Mouse (Mus musculus) limb, embryonic 14.5 days (tissue): ENCODE measurements around the gene Smco3. TPM values are rescaled to one million over a fixed set of nuclear protein-coding genes. Genes with fewer than 3 reads are reported as not detected.

Experiments used
- ATAC-seq: fragments of 200-750 bp; cut with Nextera tagmentation; 2 replicates; pipeline ENCODE4 v1.8.0; 2017; ENCODE audit warnings: low read depth, moderate number of reproducible peaks, moderate TSS enrichment; ENCODE audit not compliant: low FRiP score
- DNase-seq: peaks from one replicate; pipeline ENCODE4 v3.0.0-alpha.2; 2015; ENCODE audit warnings: low spot score
- H3K27ac ChIP-seq: fragments of 300-500 bp; sonication (generic); replicated peaks from 2 replicates; pipeline ENCODE4 v1.5.1; 2014; ENCODE audit warnings: low read depth, mild to moderate bottlenecking, low read length, moderate library complexity, mixed read lengths
- H3K27me3 ChIP-seq: fragments of 300-500 bp; sonication (generic); 2 replicates; pipeline ENCODE4 v1.6.1; 2014; ENCODE audit warnings: low read length, mixed read lengths; ENCODE audit not compliant: control insufficient read depth, insufficient read depth
- H3K36me3 ChIP-seq: fragments of 300-500 bp; sonication (generic); 2 replicates; pipeline ENCODE4 v1.6.1; 2014; ENCODE audit warnings: mild to moderate bottlenecking, low read length, moderate library complexity, mixed read lengths; ENCODE audit not compliant: control insufficient read depth, insufficient read depth
- H3K4me1 ChIP-seq: fragments of 300-500 bp; sonication (generic); 2 replicates; pipeline ENCODE4 v1.6.1; 2014; ENCODE audit warnings: antibody characterized with exemption, low read length, mixed read lengths; ENCODE audit not compliant: control insufficient read depth, insufficient read depth
- H3K4me2 ChIP-seq: fragments of 300-500 bp; sonication (generic); replicated peaks from 2 replicates; pipeline ENCODE4 v1.6.1; 2014; ENCODE audit warnings: low read depth, mild to moderate bottlenecking, low read length, moderate library complexity; ENCODE audit not compliant: severe bottlenecking
- H3K4me3 ChIP-seq: fragments of 300-500 bp; sonication (generic); replicated peaks from 2 replicates; pipeline ENCODE4 v1.5.1; 2014; ENCODE audit warnings: low read length
- H3K9ac ChIP-seq: fragments of 300-500 bp; sonication (generic); 2 replicates; pipeline ENCODE4 v1.6.1; 2014; ENCODE audit warnings: mild to moderate bottlenecking, low read depth, low read length, moderate library complexity; ENCODE audit not compliant: severe bottlenecking
- H3K9me3 ChIP-seq: fragments of 300-500 bp; sonication (generic); 2 replicates; pipeline ENCODE4 v1.6.1; 2016; ENCODE audit warnings: low read length; ENCODE audit not compliant: control insufficient read depth
- POLR2A ChIP-seq: fragments of 200-500 bp; IDR thresholded peaks from 2 replicates; pipeline ENCODE4 v1.8.0; 2012; ENCODE audit warnings: inconsistent platforms, mild to moderate bottlenecking, moderate library complexity, borderline replicate concordance; ENCODE audit not compliant: insufficient read depth, insufficient read length; ENCODE audit errors: extremely low read depth
- WGBS: fragments of 180-500 bp; shearing (Covaris S2); extraction: QIAGEN DNeasy Blood & Tissue Kit; methylation state at CpG from one replicate; pipeline ENCODE4 v1.1.7; 2014; 5-methylcytosine and 5-hydroxymethylcytosine counted together
- polyA plus RNA-seq, 2 experiments: library from polyadenylated mRNA; depleted of rRNA in 1 of 2; stranded (reverse) in 1 of 2; unstranded in 1 of 2; fragments of >200 nt; fragmentation: Nextera tagmentation in 1 of 2; extraction: Ambion mirVana in 1 of 2; gene quantifications; 2 replicates each; pipeline versions ENCODE4 v1.2.1 to v1.2.3; 2012 to 2014

The Smco3 gene
- polyA plus RNA-seq, 2 experiments, result 0.97 to 1.4 TPM

GRCm38 (mm10) chr6:136847267-136847666 lies 12.0 kb upstream of the Smco3 start:
- ATAC-seq (no peak), DNase-seq (no peak)
- no peak overlapping the region for H3K9ac ChIP-seq
- no peaks in the 10 kb centered on the region for H3K4me1 ChIP-seq
- H3K4me2 ChIP-seq, result no peak overlapping the region
- H3K36me3 ChIP-seq, result no peaks in the 10 kb centered on the region
- H3K27ac ChIP-seq, result no peak overlapping the region
- no peaks in the 10 kb centered on the region for H3K27me3 ChIP-seq
- 91% methylated on average over 3 of the region's 3 CpGs for WGBS
- H3K9me3 ChIP-seq, result no peaks in the 10 kb centered on the region
- no peak overlapping the region for H3K4me3 ChIP-seq
- TF ChIP-seq POLR2A, result no peak

- no peaks in the 10 kb centered on the region for H3K4me1 ChIP-seq
Observed at GRCm38 (mm10) chr6:136845706-136846480, 10.6 kb upstream of the Smco3 start.

GRCm38 (mm10) chr6:136844903-136845302 lies 9.7 kb upstream of the Smco3 start:
- Histone ChIP-seq H3K27ac (no peak overlapping the region), H3K4me3 (no peak overlapping the region), H3K9ac (no peak overlapping the region), H3K36me3 (no peaks in the 10 kb centered on the region), H3K27me3 (no peaks in the 10 kb centered on the region), H3K4me2 (no peak overlapping the region), H3K4me1 (no peaks in the 10 kb centered on the region), H3K9me3 (no peaks in the 10 kb centered on the region)
- WGBS, result 69% methylated on average over 2 of the region's 2 CpGs
- DNase-seq (no peak), ATAC-seq (no peak)
- TF ChIP-seq POLR2A, result no peak

More at GRCm38 (mm10) chr6:136845706-136846480, 10.6 kb upstream of the Smco3 start:
- Histone ChIP-seq H3K9me3 (no peaks in the 10 kb centered on the region), H3K27me3 (no peaks in the 10 kb centered on the region), H3K9ac (no peak overlapping the region), H3K36me3 (no peaks in the 10 kb centered on the region), H3K4me3 (no peak overlapping the region), H3K4me2 (no peak overlapping the region), H3K27ac (no peak overlapping the region)
- TF ChIP-seq POLR2A, result no peak
- 76% methylated on average over 5 of the region's 5 CpGs for WGBS
- no peak for ATAC-seq
- no peak for DNase-seq

- DNase-seq (no peak), ATAC-seq (no peak)
- H3K27me3 ChIP-seq, result no peaks in the 10 kb centered on the region
Observed at GRCm38 (mm10) chr6:136837323-136837722, 2.1 kb upstream of the Smco3 start.

GRCm38 (mm10) chr6:136831712-136832111 lies 3.5 kb downstream of the Smco3 start:
- H3K9me3 ChIP-seq, result no peaks in the 10 kb centered on the region
- ATAC-seq, result no peak
- no peaks in the 10 kb centered on the region for H3K27me3 ChIP-seq
- no peak overlapping the region for H3K4me3 ChIP-seq
- H3K4me2 ChIP-seq, result no peak overlapping the region
- H3K36me3 ChIP-seq, result no peaks in the 10 kb centered on the region
- no peak overlapping the region for H3K27ac ChIP-seq
- 63% methylated on average over 5 of the region's 5 CpGs for WGBS
- DNase-seq, result no peak
- H3K4me1 ChIP-seq, result 0 out of 2 replicates have a peak, but pooled peaks cover 3% of the 10 kb centered on the region
- H3K9ac ChIP-seq, result no peak overlapping the region
- TF ChIP-seq POLR2A, result no peak

More at GRCm38 (mm10) chr6:136837323-136837722, 2.1 kb upstream of the Smco3 start:
- Histone ChIP-seq H3K9ac (no peak overlapping the region), H3K27ac (no peak overlapping the region), H3K4me3 (no peak overlapping the region), H3K9me3 (no peaks in the 10 kb centered on the region), H3K4me1 (no peaks in the 10 kb centered on the region), H3K36me3 (no peaks in the 10 kb centered on the region), H3K4me2 (no peak overlapping the region)
- no peak for TF ChIP-seq POLR2A
- 66% methylated on average over 3 of the region's 3 CpGs for WGBS
